Mouse (Mus musculus) frontal cortex, adult 2 months (tissue): ENCODE results near the gene Gm49345. TPM values are rescaled to one million over a fixed set of nuclear protein-coding genes. Genes with fewer than 3 reads are reported as not detected.

Experiments used
- DNase-seq, 2 experiments: peaks; one replicate each; pipeline ENCODE4 v3.0.0; 2022; ENCODE audit warnings: low spot score in 1 of 2; ENCODE audit errors: extremely low spot score in 1 of 2
- polyA plus RNA-seq: library from polyadenylated mRNA; depleted of rRNA; stranded (reverse); fragments of >200 nt; gene quantifications from 2 replicates; pipeline ENCODE4 v1.2.3, GENCODE M21; 2012; rRNA removed

Gene Gm49345
- polyA plus RNA-seq: not detected in 2 replicates

- DNase-seq: peak; percentile 89 to 94
Observed at GRCm38 (mm10) chr13:67637294-67638007, at the start of gene Gm49345, which contains the start of gene Zfp729a. Gene Gm49345 (minus strand): TSS chr13:67637769. Gene Zfp729a (minus strand): TSS chr13:67637791.

DNA sequence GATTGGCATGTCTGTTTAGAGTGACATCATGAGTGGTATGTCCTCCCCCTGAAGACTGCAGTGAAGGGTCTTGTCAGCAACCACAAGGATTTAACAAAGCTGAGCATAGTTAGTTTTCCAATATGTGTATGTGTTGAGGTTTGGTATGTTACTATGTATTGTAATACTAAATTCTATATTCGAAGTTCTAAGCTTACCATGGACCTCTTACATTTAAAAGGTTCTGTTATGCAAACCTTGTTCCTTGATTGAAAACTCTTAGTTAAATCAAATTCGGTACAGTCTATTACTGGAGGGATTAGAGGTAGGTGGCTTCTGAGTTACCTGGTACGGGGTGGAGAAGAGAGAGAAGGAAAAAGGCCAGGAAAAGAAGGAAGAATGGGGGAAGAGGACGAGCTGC is 49.4 kb upstream of the Gm49345 start, which contains the start of gene Zfp738:
Gene Zfp738, minus strand, starts transcription at position 101 of the 400 bp plus-strand sequence.
- no peak for DNase-seq

DNA sequence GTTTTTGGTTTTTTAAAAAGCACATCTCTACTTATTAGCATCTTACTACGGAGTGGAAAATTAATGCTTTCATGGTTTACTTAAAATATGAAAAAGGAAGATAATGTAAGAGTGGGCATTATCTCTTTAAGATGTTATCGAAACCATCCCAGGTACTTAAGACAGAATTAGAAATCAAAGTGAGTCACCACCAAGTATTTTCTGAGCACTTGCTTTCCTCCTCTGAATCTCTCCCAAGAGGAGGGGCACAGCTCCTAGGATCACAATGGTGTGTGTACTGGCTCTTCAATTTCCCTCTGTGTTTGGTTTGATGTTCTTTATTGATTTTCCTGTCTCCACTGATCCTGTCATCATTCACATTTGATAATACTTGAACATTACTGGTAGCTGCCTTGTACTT is 46.3 kb upstream of the Gm49345 start:
- DNase-seq: peak in 1 of 2 experiments; percentile 18

- peak; percentile 90 to 94 for DNase-seq
Observed at GRCm38 (mm10) chr13:67682959-67683735, 45.6 kb upstream of the Gm49345 start.

- no peak for DNase-seq
Observed at GRCm38 (mm10) chr13:67674902-67675301, 37.3 kb upstream of the Gm49345 start.

GRCm38 (mm10) chr13:67652496-67652895 is 14.9 kb upstream of the Gm49345 start:
- no peak for DNase-seq

DNA sequence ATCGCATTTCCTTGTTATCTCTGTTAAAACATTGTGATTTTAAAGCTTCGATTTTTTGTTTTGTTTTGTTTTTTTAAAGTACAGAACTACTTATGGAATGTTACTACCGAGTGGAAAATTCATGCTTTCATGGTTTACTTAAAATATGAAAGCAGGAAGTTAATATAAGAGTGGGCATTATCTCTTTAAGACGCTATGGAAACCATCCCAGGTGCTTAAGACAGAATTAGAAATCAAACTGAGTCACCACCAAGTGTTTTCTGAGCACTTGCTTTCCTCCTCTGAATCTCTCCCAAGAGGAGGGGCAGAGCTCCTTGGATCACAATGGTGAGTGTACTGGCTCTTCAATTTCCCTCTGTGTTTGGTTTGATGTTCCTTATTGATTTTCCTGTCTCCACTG is 27.5 kb downstream of the Gm49345 start:
- peak in 1 of 2 experiments; percentile 24 for DNase-seq

DNA sequence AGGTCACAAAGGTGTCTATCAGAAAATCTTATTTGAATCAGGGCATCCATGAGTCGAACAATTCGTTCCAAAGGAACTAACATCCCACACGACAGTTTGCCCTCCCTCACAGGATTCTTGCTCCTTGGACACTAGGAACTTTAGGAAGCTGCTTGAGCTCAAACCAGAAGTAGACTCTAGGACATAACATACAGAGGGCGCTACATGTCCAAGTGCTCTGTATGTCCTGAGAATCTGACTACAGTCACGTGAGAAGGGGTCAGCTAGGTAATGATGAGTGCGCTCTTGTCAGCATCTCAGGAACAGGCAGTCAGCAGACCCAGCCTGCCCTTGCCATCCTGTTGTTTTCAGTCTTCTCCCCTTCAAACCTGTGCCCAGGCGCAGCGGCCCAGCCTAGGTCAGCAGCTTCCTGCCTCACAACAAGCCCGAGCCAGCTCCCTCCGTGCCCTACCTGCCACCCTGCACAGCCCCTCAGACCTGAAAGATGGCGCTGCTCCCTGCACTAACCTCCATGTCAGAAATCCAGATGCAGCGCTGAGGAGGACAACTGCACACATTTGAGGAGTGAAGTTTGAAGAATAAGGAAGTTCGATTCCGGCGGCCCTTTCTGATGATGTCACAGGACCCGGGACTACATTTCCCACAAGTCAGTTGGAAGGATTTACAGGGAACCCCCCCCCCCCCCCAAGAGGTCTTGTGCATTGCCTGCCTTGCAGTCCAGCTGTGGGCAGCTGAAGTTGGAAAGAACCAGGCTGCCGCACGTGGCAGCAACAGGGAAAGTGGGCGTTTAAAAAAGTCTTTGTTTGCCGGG is 28.3 kb downstream of the Gm49345 start, which contains the start of gene Zfp729b:
Gene Zfp729b, minus strand, starts transcription at position 642 of the 811 bp plus-strand sequence.
- DNase-seq: peak; percentile 74 to 96

DNA sequence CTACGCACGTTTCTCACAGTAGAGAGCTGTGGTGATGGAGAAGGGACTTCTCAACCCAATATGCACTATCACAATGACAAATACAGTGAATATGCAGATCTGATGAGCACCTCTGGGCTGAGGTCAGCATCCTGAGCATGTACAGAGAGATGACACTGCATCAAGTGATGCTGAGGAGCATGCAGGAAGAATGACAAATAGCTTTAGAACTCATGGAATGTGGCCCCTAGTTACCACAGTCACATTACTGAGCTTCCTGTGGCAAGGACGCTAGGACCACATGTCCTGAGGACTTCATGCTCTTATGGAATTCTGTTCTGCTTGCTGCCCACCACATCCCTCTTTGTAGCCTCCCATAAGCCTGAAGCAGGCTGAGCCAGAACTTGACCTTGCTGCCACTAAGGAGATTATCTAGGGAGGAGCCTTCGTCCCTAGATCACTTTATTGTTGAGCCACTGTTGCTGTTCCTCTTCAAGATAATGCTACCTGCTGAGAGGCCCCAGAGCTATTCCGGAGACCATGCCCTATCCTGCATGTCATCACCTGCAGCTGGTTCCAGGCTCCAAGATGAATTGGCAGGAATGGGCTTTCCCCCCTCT is 64.9 kb downstream of the Gm49345 start:
- DNase-seq: no peak

DNA sequence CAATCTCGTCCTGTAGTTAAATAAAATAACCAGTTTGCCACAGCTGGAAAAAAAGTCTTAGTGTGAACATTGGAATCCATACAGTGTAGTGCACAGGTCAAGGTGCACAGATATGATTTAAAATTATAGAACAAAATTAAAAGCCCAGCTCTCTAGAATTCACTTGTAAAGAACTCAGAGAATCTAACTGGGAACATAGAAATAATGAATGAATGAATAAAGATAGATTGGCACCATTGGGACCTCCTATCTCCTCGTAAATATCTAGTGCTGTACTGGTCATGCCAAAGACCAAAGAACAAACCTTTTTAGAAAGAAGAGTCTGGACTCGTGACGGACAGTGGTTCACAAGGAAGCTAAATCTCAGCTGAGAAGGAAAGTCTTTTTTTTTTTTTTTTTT is 83.8 kb downstream of the Gm49345 start, which contains the start of gene Zfp748:
Gene Zfp748, minus strand, starts transcription at position 101 of the 400 bp plus-strand sequence.
- DNase-seq: no peak

DNA sequence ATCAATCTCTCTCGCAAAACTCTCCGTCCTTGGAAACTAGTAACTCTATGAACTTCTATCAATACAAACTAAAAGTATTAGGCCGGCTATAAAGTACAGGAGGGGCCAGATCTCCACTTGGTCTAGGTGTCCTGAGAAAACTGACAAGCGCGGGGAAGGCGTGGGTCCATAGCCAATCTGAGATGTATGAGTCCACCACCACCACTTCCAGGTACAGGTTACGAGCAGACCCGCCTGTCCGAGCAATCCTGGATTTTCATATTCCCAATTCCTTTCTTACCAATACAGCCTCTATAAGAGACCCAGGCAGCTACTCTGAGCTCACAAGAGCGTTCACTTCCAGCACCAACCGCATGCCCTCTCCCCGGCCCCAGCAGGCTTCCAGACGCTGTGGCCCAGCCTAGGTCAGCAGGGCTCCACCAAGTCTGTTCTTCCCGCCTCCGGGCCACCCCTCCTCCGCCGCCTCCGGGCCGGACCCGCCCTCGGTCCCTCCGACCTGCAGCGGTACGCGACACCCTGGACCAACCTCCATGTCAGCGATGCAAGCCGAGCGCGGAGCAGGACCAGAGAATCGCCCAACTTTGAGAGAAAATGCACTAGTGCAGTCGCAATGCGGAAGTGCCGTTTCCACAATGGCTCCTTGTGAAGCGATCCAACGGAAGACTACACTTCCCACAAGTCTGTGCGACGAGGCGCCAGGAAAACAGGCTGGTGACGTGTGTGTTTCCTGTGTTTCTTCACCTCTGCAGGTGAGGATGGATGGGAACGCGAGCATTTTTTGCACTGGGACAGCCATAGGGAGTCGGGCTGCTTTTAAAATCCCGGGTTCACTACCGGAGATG is 84.8 kb downstream of the Gm49345 start:
- DNase-seq: peak; percentile 87 to 94

GRCm38 (mm10) chr13:67545941-67546340 is 91.6 kb downstream of the Gm49345 start:
- no peak for DNase-seq

Other genes with a start within 250 kb of the Gm49345 start
- gene Zfp429, start 237.9 kb downstream of the Gm49345 start, polyA plus RNA-seq: 3.2 and 3.4 TPM in 2 replicates
- gene Zfp459, start 216.4 kb downstream of the Gm49345 start, polyA plus RNA-seq: 2.3 and 2.5 TPM in 2 replicates
- gene Zfp874a, start 186.1 kb downstream of the Gm49345 start, polyA plus RNA-seq: 8.2 and 8.4 TPM in 2 replicates
- 8.2 and 9.4 TPM in 2 replicates for gene Zfp874b, start 153.5 kb downstream of the Gm49345 start, polyA plus RNA-seq
- gene Zfp58, start 137.2 kb downstream of the Gm49345 start, polyA plus RNA-seq: 5.6 and 5.8 TPM in 2 replicates
- gene Gm26965, start 111.6 kb downstream of the Gm49345 start, polyA plus RNA-seq: 0.06 TPM in 1 of 2 replicates, not detected in the other
- 25.7 and 33.8 TPM in 2 replicates for gene Zfp87, start 111.6 kb downstream of the Gm49345 start, polyA plus RNA-seq
- gene Zfp748, start 83.9 kb downstream of the Gm49345 start, polyA plus RNA-seq: 4.6 and 5.3 TPM in 2 replicates
- 3.0 and 4.1 TPM in 2 replicates for gene Zfp729b, start 28.1 kb downstream of the Gm49345 start, polyA plus RNA-seq
- gene Zfp729a, start within 50 bp of the Gm49345 start, polyA plus RNA-seq: 3.1 and 4.1 TPM in 2 replicates
- gene Zfp738, start 49.3 kb upstream of the Gm49345 start, polyA plus RNA-seq: 12.4 and 14.3 TPM in 2 replicates
- 4.5 and 5.0 TPM in 2 replicates for gene Zfp65, start 91.4 kb upstream of the Gm49345 start, polyA plus RNA-seq
- 3.1 and 3.9 TPM in 2 replicates for gene Zfp85, start 117.5 kb upstream of the Gm49345 start, polyA plus RNA-seq
- 2.4 and 3.9 TPM in 2 replicates for gene Zfp493, start 141.9 kb upstream of the Gm49345 start, polyA plus RNA-seq
- gene Zfp273, start 176.0 kb upstream of the Gm49345 start, polyA plus RNA-seq: 5.4 and 5.6 TPM in 2 replicates
- 16.6 and 17.4 TPM in 2 replicates for gene Gm10037, start 193.3 kb upstream of the Gm49345 start, polyA plus RNA-seq
- gene BC048507, start 225.6 kb upstream of the Gm49345 start, polyA plus RNA-seq: 0.36 TPM in 1 of 2 replicates, not detected in the other